Mouse (Mus musculus): ENCODE measurements around the gene Rnf168. TPM values are rescaled to one million over a fixed set of nuclear protein-coding genes. Genes with fewer than 3 reads are reported as not detected.
A peak's percentile ranks its signal among the peaks of the same experiment; 100 is the strongest.

Rnf168 gene
- total RNA-seq, 2 experiments from 2014 or later, result 22.2 to 23.6 TPM

GRCm38 (mm10) chr16:32316601-32317000 lies 39.3 kb downstream of the Rnf168 start:
- no peak for DNase-seq

- DNase-seq, result no peak
Measured at GRCm38 (mm10) chr16:32323953-32324352, 46.7 kb downstream of the Rnf168 start.

- peak; percentile 14 for DNase-seq
Measured at GRCm38 (mm10) chr16:32330876-32331670, 53.8 kb downstream of the Rnf168 start.

- peak; percentile 99 for DNase-seq
Measured at GRCm38 (mm10) chr16:32332040-32332555, 54.8 kb downstream of the Rnf168 start, which contains the start of gene Ubxn7. TSS of gene Ubxn7 (plus strand) at chr16:32332257.

GRCm38 (mm10) chr16:32332556-32333511 lies 55.6 kb downstream of the Rnf168 start:
- peak; percentile 51 for DNase-seq

- DNase-seq, result no peak
Measured at GRCm38 (mm10) chr16:32335146-32335545, 57.9 kb downstream of the Rnf168 start.

GRCm38 (mm10) chr16:32336026-32336780 lies 58.9 kb downstream of the Rnf168 start:
- DNase-seq, result no peak

- peak; percentile 12 for DNase-seq
Measured at GRCm38 (mm10) chr16:32337001-32337400, 59.7 kb downstream of the Rnf168 start.

- DNase-seq, result no peak
Measured at GRCm38 (mm10) chr16:32340451-32340850, 63.2 kb downstream of the Rnf168 start.

- no peak for DNase-seq
Measured at GRCm38 (mm10) chr16:32345521-32345920, 68.3 kb downstream of the Rnf168 start.

GRCm38 (mm10) chr16:32350776-32351175 lies 73.5 kb downstream of the Rnf168 start:
- DNase-seq, result no peak

Small RNA genes lying within 50 kb of the gene (microRNA-seq; reads per million reads assigned to microRNA genes)
- 0 reads per million in 2 experiments for gene Mir1946a

Other genes with a start within 250 kb of the Rnf168 start
- gene Pak2, start 198.1 kb upstream of the Rnf168 start, total RNA-seq (2021), result 10 to 100 TPM; 45.7 to 46.8 TPM
- 10 to 100 TPM; 26.2 to 29.6 TPM for gene Pigx, start 177.7 kb upstream of the Rnf168 start, total RNA-seq (2021)
- 1 to 10 TPM; 9.8 to 9.9 TPM for gene Cep19, start 177.7 kb upstream of the Rnf168 start, total RNA-seq (2021)
- gene Nrros, start 111.9 kb upstream of the Rnf168 start, total RNA-seq (2021), result 1 to 10 TPM; 6.0 to 6.7 TPM
- gene Bex6, start 97.6 kb upstream of the Rnf168 start, total RNA-seq (2021), result not detected
- 10 to 100 TPM; 16.6 to 18.4 TPM for gene Fbxo45, start 30.3 kb upstream of the Rnf168 start, total RNA-seq (2021)
- 1 to 10 TPM; 8.0 to 8.5 TPM for gene Wdr53, start 30.2 kb upstream of the Rnf168 start, total RNA-seq (2021)
- 1 to 10 TPM; 2.1 to 2.9 TPM for gene Smco1, start 6.0 kb upstream of the Rnf168 start, total RNA-seq (2021)
- 10 to 100 TPM; 34.7 to 35.6 TPM for gene Ubxn7, start 54.8 kb downstream of the Rnf168 start, total RNA-seq (2021)
- not detected for gene Tm4sf19, start 123.0 kb downstream of the Rnf168 start, total RNA-seq (2021)
- gene Tctex1d2, start 142.2 kb downstream of the Rnf168 start, total RNA-seq (2021), result 1 to 10 TPM; 8.0 to 8.7 TPM
- gene Pcyt1a, start 153.5 kb downstream of the Rnf168 start, total RNA-seq (2021), result 10 to 100 TPM; 90.4 to 97.4 TPM
- 1 to 10 TPM; 4.2 to 5.5 TPM for gene Slc51a, start 210.4 kb downstream of the Rnf168 start, total RNA-seq (2021)
- gene Zdhhc19, start 218.8 kb downstream of the Rnf168 start, total RNA-seq (2021), result under 1 TPM in 1 of 2 experiments, not detected in 1; 0.24 TPM

Measured in heart, postnatal 4 days (tissue).